Mouse (Mus musculus) hindbrain, embryonic 15.5 days (tissue): Measurements from ENCODE around the gene Aox3. TPM values are rescaled to one million over a fixed set of nuclear protein-coding genes. Genes with fewer than 3 reads are reported as not detected.

Source experiments
- ATAC-seq: fragments of 200-750 bp; cut with Nextera tagmentation; 2 replicates; pipeline ENCODE4 v1.8.0; 2017; ENCODE audit warnings: low read depth, moderate number of reproducible peaks, moderate TSS enrichment; ENCODE audit not compliant: low FRiP score
- H3K27ac ChIP-seq: fragments of 300-500 bp; sonication (generic); replicated peaks from 2 replicates; pipeline ENCODE4 v1.5.1; 2015; ENCODE audit warnings: mild to moderate bottlenecking, inconsistent platforms
- H3K27me3 ChIP-seq: fragments of 300-500 bp; sonication (generic); 2 replicates; pipeline ENCODE4 v1.6.1; 2015; ENCODE audit warnings: control low read depth, inconsistent platforms
- H3K36me3 ChIP-seq: fragments of 300-500 bp; sonication (generic); 2 replicates; pipeline ENCODE4 v1.6.1; 2015; ENCODE audit warnings: control low read depth, inconsistent platforms
- H3K4me1 ChIP-seq: fragments of 300-500 bp; sonication (generic); replicated peaks from 2 replicates; pipeline ENCODE4 v1.6.1; 2015; ENCODE audit warnings: control low read depth, inconsistent platforms
- H3K4me2 ChIP-seq: fragments of 300-500 bp; sonication (generic); 2 replicates; pipeline ENCODE4 v1.6.1; 2015; ENCODE audit warnings: moderate library complexity, mild to moderate bottlenecking, inconsistent platforms
- H3K4me3 ChIP-seq: fragments of 300-500 bp; sonication (generic); 2 replicates; pipeline ENCODE4 v1.5.1; 2015; ENCODE audit warnings: mild to moderate bottlenecking, inconsistent platforms
- H3K9ac ChIP-seq: fragments of 300-500 bp; sonication (generic); 2 replicates; pipeline ENCODE4 v1.6.1; 2015; ENCODE audit warnings: inconsistent platforms
- H3K9me3 ChIP-seq: fragments of 300-500 bp; sonication (generic); 2 replicates; pipeline ENCODE4 v1.6.1; 2016; ENCODE audit warnings: control low read depth, inconsistent platforms
- WGBS: fragments of 180-500 bp; shearing (Covaris S2); methylation state at CpG from one replicate; pipeline ENCODE4 v1.1.7; 2015; 5-methylcytosine and 5-hydroxymethylcytosine counted together
- polyA plus RNA-seq: library from polyadenylated mRNA; unstranded; fragments of >200 nt; fragmentation: Nextera tagmentation; extraction: Ambion mirVana; gene quantifications from 2 replicates; pipeline ENCODE4 v1.2.1, GENCODE M21; 2015

The Aox3 gene
- polyA plus RNA-seq, 1 experiment from 2014 or later, result 0.30 TPM

DNA sequence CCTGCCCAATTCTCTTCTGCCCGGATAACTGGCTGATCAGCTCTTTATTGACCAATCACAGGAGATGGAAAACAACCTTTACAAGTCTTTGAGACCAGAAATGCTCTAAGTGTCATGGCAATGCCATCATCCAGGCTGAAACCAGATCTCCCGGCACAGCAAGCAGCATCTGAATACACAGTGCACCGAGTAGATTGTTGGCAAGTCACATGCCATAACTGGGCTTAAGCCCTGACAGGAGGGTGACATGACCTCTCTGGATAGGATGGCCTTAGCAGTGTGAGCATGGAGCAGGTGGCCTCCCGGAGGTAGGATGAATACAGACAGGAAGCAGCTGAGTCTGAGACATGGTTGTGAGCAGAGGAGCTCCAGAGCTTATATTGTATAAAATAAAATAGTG is 32.5 kb upstream of the Aox3 start:
- WGBS, result 91% methylated on average over 4 of the region's 4 CpGs
- Histone ChIP-seq H3K4me3 (no peak overlapping the region), H3K9ac (no peak overlapping the region), H3K4me1 (no peaks in the 10 kb centered on the region), H3K36me3 (no peaks in the 10 kb centered on the region), H3K27ac (no peak overlapping the region), H3K27me3 (no peaks in the 10 kb centered on the region), H3K9me3 (no peaks in the 10 kb centered on the region), H3K4me2 (no peak overlapping the region)
- ATAC-seq, result no peak

DNA sequence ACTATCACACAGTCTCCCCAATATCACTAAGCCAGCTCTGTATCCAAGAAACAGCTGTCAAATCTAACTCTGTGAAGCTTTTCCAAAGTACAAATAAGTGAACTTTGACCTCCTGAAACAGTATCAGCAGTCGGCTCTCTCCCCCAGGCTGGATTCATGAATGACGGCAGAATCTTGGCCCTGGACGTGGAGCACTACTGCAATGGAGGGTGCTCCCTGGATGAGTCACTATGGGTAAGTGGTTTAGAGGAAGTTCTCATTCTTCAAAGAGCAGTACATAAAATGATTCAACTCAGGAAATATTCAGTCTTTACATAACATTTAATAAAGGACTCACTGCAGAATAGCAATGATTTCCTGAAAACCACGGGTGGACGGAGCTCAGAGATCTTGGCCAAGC is 31.6 kb upstream of the Aox3 start:
- no peaks in the 10 kb centered on the region for H3K36me3 ChIP-seq
- H3K4me3 ChIP-seq, result no peak overlapping the region
- no peaks in the 10 kb centered on the region for H3K4me1 ChIP-seq
- no peaks in the 10 kb centered on the region for H3K9me3 ChIP-seq
- no peak for ATAC-seq
- 88% methylated on average over 5 of the region's 5 CpGs for WGBS
- no peak overlapping the region for H3K9ac ChIP-seq
- H3K4me2 ChIP-seq, result no peak overlapping the region
- H3K27ac ChIP-seq, result no peak overlapping the region
- no peaks in the 10 kb centered on the region for H3K27me3 ChIP-seq

DNA sequence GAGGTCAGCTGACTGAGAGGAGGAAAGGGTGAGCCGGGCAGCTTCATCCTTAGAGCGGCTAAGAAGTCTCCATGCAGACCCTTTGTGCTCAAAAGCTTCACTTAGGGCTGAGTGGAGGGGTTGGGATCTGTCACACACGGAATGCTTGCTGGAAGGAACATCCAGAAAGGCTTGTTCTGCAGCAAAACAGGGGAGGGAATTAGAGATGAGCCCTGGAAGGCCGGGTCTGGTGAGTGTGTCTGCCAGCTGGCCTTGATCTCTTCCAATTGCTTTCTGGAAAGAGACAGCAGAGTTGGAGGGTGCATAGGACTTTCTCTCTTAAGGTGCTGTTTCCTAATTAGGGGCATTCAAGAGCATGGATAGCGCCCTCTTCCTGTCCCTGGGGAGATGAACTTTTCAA is 23.6 kb upstream of the Aox3 start:
- no peak overlapping the region for H3K27ac ChIP-seq
- no peak overlapping the region for H3K4me2 ChIP-seq
- H3K9me3 ChIP-seq, result no peaks in the 10 kb centered on the region
- no peaks in the 10 kb centered on the region for H3K36me3 ChIP-seq
- no peaks in the 10 kb centered on the region for H3K4me1 ChIP-seq
- H3K9ac ChIP-seq, result no peak overlapping the region
- no peak overlapping the region for H3K4me3 ChIP-seq
- no peak for ATAC-seq
- WGBS, result 62% methylated on average over 5 of the region's 5 CpGs
- H3K27me3 ChIP-seq, result no peaks in the 10 kb centered on the region

DNA sequence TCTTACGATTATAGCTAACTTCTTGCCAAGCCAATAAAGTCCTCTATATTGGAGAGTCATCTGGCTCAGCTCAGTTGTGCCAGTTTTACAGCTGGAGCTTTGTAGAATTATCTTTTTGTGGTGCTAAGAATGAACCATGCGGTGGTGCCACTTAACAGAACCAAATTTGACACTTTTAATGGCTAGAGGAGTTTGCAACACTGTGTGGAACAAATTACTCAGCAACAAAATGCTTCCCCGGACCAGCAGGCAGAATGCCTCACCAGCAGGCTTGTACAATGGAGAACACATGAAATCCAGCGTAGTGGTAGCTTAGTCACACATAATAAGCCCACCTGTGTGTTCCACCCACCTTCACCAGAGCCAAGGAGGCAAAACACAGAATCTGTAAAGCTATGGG is 22.7 kb upstream of the Aox3 start:
- WGBS, result 86% methylated on average over 4 of the region's 4 CpGs
- Histone ChIP-seq H3K9me3 (no peaks in the 10 kb centered on the region), H3K4me3 (no peak overlapping the region), H3K4me1 (no peaks in the 10 kb centered on the region), H3K27ac (no peak overlapping the region), H3K36me3 (no peaks in the 10 kb centered on the region), H3K9ac (no peak overlapping the region), H3K27me3 (no peaks in the 10 kb centered on the region), H3K4me2 (no peak overlapping the region)
- ATAC-seq, result no peak

DNA sequence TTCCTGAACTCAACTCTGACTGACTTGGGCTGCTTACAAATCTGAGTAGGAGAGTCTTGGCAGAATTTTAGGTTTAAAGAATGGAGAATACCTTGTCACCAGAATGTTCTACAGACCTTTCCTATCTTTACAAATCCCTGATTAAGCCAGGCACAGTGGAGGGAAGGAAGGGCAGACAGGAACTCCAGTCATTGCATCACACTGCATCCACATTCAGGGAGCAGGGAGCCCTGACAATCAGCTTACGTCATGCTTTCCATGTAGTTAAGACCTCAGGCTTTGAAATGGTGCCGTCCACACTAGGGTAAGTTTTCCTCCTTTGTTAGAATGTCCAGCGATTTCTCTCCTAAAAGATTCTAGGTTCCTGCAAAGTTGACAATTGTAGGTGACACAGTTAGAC is 21.7 kb upstream of the Aox3 start:
- Histone ChIP-seq H3K27me3 (no peaks in the 10 kb centered on the region), H3K9me3 (no peaks in the 10 kb centered on the region), H3K27ac (no peak overlapping the region), H3K36me3 (no peaks in the 10 kb centered on the region), H3K9ac (no peak overlapping the region), H3K4me2 (no peak overlapping the region), H3K4me1 (no peaks in the 10 kb centered on the region), H3K4me3 (no peak overlapping the region)
- WGBS, result 84% methylated on average over 3 of the region's 3 CpGs
- ATAC-seq, result no peak

DNA sequence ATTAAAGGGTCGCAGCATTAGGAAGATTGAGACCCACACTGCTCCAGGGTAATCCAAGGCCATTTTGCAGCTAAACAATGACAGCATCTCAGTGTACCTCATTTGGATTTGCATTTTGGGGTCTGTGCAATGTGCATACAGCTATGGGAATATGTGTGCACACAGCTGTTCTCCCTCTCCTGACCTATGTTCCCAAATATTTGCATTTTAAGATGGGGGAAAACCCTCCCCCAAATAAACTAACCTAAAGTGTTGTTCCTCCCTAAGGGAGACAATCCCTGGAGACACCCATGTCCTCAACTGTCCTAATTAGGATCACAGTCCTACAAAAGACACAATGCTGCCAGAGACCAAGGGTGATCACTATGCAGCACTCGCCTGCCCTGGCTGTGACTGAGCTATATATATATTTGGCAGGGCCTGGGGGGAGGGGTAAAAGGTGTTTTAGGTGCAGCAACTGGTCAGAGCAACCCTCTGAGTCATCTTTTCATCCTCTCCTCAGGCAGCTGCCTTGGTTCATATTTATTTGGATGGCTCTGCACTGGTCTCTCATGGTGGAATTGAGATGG is 20.9 kb upstream of the Aox3 start:
- no peak for ATAC-seq
- Histone ChIP-seq H3K9me3 (no peaks in the 10 kb centered on the region), H3K27me3 (no peaks in the 10 kb centered on the region), H3K9ac (no peak overlapping the region), H3K36me3 (no peaks in the 10 kb centered on the region), H3K4me1 (no peaks in the 10 kb centered on the region), H3K4me2 (no peak overlapping the region), H3K4me3 (no peak overlapping the region), H3K27ac (no peak overlapping the region)
- 83% methylated on average over 2 of the region's 2 CpGs for WGBS

DNA sequence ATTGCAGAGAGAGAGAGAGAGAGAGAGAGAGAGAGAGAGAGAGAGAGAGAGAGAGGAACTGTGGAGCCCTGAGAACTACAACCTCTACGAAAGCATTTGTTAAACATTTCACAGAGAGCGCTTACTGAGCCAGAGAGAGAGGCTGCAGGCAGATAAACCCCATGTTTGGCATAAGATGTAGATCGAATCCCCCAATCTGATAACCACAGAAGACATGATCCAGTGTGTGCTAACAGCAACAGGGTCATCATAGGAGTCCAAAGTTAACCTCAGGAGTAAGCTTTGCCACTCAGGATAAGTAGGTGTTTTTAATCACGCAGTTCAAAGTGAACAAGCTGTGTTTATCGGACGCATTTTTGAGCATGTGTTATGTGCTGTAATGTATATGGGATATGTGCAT is 15.6 kb upstream of the Aox3 start:
- H3K36me3 ChIP-seq, result no peaks in the 10 kb centered on the region
- WGBS, result 93% methylated on average over 6 of the region's 6 CpGs
- no peaks in the 10 kb centered on the region for H3K9me3 ChIP-seq
- no peaks in the 10 kb centered on the region for H3K27me3 ChIP-seq
- H3K9ac ChIP-seq, result no peak overlapping the region
- no peaks in the 10 kb centered on the region for H3K4me1 ChIP-seq
- H3K4me3 ChIP-seq, result no peak overlapping the region
- no peak overlapping the region for H3K4me2 ChIP-seq
- no peak for ATAC-seq
- no peak overlapping the region for H3K27ac ChIP-seq

DNA sequence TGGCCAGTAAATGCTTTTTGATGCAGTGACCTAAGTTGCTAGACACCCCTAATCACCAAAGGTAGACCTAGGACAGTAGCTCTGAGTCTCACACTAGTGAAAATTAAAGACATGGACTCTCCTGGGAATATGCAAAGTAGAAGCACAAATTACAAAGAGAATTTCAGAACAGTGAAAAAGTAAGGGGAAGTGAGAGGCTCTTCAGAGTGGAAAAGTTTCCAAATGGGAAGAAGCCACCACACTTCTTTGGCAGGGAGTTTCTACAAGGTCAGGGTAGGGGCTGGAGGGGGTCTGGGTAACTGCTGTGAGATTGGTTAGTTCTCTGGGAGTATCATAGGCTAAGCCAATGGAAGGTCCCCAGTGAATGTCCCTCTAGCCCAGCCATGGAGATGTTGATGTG is 13.8 kb upstream of the Aox3 start:
- Histone ChIP-seq H3K27ac (no peak overlapping the region), H3K4me1 (no peaks in the 10 kb centered on the region), H3K9ac (no peak overlapping the region), H3K36me3 (no peaks in the 10 kb centered on the region), H3K4me2 (no peak overlapping the region), H3K27me3 (no peaks in the 10 kb centered on the region), H3K4me3 (no peak overlapping the region), H3K9me3 (no peaks in the 10 kb centered on the region)
- no peak for ATAC-seq

DNA sequence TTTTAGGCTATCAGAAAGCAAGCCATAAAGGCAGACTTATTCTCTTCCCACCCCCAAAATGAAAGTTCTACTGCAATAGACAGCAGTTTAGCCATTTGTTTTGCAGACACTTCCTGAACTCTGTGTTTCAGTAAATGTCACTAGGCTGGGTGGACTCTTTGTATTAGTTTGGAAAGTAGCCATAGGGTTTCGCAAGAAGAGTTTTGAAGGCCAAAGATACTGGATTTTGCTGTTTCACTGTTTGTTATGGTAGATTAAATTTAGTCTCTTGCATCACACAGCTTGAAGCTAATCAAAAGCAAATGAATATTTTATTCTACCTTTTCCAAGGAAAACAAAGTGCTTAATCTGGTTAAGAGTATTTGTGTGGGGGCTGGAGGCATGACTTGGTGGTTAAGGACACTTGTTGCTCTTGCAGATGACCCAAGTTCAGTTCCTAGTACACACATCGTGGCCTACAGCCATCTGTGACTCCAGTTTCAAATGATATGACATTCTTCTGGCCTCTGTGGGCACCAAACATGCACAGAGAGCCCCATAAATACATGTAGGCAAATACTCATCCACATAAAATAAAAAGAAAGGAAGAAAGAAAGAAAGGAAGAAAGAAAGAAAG is 11.3 kb upstream of the Aox3 start:
- Histone ChIP-seq H3K27ac (no peak overlapping the region), H3K27me3 (no peaks in the 10 kb centered on the region)
- 66% methylated on average over 2 of the region's 2 CpGs for WGBS

DNA sequence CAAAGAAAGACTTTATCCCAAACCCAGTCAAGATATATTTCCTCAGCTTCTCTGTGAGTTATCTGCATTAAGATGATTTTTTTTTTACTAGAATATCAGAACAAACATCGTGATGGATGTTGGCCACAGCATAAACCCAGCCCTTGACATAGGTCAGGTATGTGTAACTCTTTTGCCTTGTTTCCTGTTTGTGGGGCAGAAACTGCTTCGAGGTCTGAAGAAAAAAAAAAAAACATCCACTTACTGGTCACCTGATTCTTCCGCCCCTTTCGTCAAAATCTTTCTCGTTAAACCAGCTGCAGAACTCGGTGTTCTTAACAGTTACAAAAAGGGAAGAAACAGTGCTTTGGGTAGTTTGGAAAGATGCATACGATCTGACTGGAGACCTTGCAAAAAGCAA is 10.4 kb upstream of the Aox3 start:
- H3K4me2 ChIP-seq, result no peak overlapping the region
- no peak overlapping the region for H3K9ac ChIP-seq
- no peaks in the 10 kb centered on the region for H3K27me3 ChIP-seq
- WGBS, result 88% methylated on average over 7 of the region's 7 CpGs
- ATAC-seq, result no peak
- H3K27ac ChIP-seq, result no peak overlapping the region
- no peaks in the 10 kb centered on the region for H3K36me3 ChIP-seq
- H3K4me3 ChIP-seq, result no peak overlapping the region
- no peaks in the 10 kb centered on the region for H3K4me1 ChIP-seq
- H3K9me3 ChIP-seq, result no peaks in the 10 kb centered on the region

More for the DNA sequence above, 11.3 kb upstream of the Aox3 start:
- no peaks in the 10 kb centered on the region for H3K4me1 ChIP-seq
- ATAC-seq, result no peak
- no peaks in the 10 kb centered on the region for H3K9me3 ChIP-seq
- no peaks in the 10 kb centered on the region for H3K36me3 ChIP-seq
- H3K9ac ChIP-seq, result no peak overlapping the region
- H3K4me3 ChIP-seq, result no peak overlapping the region
- H3K4me2 ChIP-seq, result no peak overlapping the region

DNA sequence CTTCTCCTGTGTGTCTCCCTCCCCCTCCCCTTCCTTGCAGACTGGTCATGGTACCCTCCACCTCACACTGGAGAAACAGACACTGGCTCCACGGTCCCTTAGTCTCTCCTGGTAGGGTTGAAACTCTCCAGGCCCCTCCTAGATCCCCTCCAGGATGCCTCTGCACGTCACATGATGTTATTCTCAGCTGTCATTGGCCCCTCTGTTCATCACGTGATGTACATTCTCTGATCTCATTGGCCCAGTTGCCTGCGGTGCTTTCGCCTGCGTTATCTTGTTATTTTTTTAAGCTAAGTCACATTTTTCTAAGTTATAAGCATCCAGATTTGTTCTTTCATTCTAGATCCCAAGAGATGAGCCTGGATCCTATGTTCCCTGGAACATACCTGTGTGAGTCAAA is 7.2 kb upstream of the Aox3 start:
- no peak overlapping the region for H3K4me3 ChIP-seq
- 86% methylated on average over 6 of the region's 6 CpGs for WGBS

DNA sequence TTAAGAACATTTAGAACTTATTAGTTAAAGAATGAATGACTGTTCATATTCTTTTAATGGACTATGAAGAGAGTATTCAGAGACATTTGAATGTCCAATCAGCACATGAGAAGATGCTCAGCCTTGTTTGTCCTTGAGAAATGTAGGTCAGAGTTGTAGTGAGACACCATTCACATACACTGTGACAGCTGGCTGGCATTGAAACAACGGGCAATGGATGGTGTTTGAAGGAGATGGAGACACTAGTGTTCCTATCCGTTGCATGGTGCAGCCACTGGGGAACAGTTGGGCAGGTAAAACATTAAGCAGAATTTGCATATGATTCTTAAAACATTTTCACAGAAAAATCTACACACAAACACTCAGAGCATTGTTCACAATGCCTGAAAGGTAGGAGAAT is 5.9 kb upstream of the Aox3 start:
- Histone ChIP-seq H3K36me3 (no peaks in the 10 kb centered on the region), H3K4me1 (no peaks in the 10 kb centered on the region), H3K27ac (no peak overlapping the region), H3K27me3 (no peaks in the 10 kb centered on the region), H3K4me2 (no peak overlapping the region), H3K9ac (no peak overlapping the region), H3K4me3 (no peak overlapping the region), H3K9me3 (no peaks in the 10 kb centered on the region)
- no peak for ATAC-seq
- WGBS, result 81% methylated on average over 2 of the region's 2 CpGs

More for the DNA sequence above, 7.2 kb upstream of the Aox3 start:
- Histone ChIP-seq H3K9me3 (no peaks in the 10 kb centered on the region), H3K27me3 (no peaks in the 10 kb centered on the region), H3K4me1 (no peaks in the 10 kb centered on the region), H3K27ac (no peak overlapping the region), H3K36me3 (no peaks in the 10 kb centered on the region), H3K4me2 (no peak overlapping the region), H3K9ac (no peak overlapping the region)
- ATAC-seq, result no peak

DNA sequence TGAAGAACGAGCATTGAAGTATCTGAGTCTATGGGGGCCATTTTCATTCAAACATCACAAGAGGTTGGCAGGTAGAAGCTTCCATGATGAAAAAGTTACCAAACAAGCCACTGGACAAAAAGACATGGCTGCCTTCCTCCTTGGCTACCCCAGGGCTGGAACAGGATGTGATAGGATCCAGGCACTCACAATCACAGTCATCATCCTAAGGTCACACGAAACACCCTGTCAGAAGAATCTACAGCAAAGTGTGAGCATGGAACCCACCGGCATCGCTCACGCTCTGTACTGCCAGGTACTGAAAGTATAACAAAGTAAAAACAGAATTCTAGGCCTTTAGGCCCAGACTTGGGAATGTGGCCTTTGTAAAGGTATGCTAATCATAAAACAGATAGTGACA is 2.7 kb upstream of the Aox3 start:
- no peak overlapping the region for H3K4me2 ChIP-seq

More for the DNA sequence above, 2.7 kb upstream of the Aox3 start:
- Histone ChIP-seq H3K9me3 (no peaks in the 10 kb centered on the region), H3K27me3 (no peaks in the 10 kb centered on the region), H3K9ac (no peak overlapping the region), H3K27ac (no peak overlapping the region), H3K36me3 (no peaks in the 10 kb centered on the region), H3K4me3 (no peak overlapping the region), H3K4me1 (peaks cover 6% of the 10 kb centered on the region; the same call in 1 of the 2 replicates)
- WGBS, result 95% methylated on average over 5 of the region's 5 CpGs
- no peak for ATAC-seq
